15 mouse cellular contexts compared by ENCODE assay signal in genomic region chr13:34035424-34035823, GRCm38 (mm10).
"Had no signal": no experiment of that assay in that cellular context is flagged by ENCODE, and none has a peak within 500 bp of the region (broad histone marks: within the 10 kb centered on the region; RNA-seq: fewer than 3 reads in every experiment).

No protein-coding gene starts in this region.

- H3K9ac ChIP-seq: limb, embryonic 13.5 days; liver, embryonic 14.5 days; liver, postnatal 0 days; lung, embryonic 14.5 days; midbrain, embryonic 12.5 days; midbrain, embryonic 15.5 days; neural tube, embryonic 13.5 days had no signal

- H3K27ac ChIP-seq: kidney, postnatal 0 days; layer of hippocampus, adult 2 months; limb, embryonic 10.5 days; limb, embryonic 13.5 days; liver, embryonic 14.5 days; macrophage; midbrain, embryonic 12.5 days; midbrain, embryonic 15.5 days; neural tube, embryonic 13.5 days had no signal

- DNase-seq: kidney, adult 8-10 months; layer of hippocampus, adult 9-11 months; liver, postnatal 0 days; lung, embryonic 14.5 days; thymus, adult 18-20 months; thymus, postnatal 36 days had no signal

- H3K27me3 ChIP-seq: limb, embryonic 13.5 days; midbrain, embryonic 12.5 days; midbrain, embryonic 15.5 days; neural tube, embryonic 13.5 days had no signal

- H3K4me3 ChIP-seq: layer of hippocampus, adult 2 months; limb, embryonic 10.5 days; limb, embryonic 13.5 days; midbrain, embryonic 12.5 days; midbrain, embryonic 15.5 days; neural tube, embryonic 13.5 days had no signal
